Mouse (Mus musculus) heart, embryonic 14.5 days (tissue): ENCODE measurements around the gene Soat1. TPM values are rescaled to one million over a fixed set of nuclear protein-coding genes. Genes with fewer than 3 reads are reported as not detected.
A peak's percentile ranks its signal among the peaks of the same experiment; 100 is the strongest.
"Not testable (repeated sequence)": the region's sequence is repeated elsewhere in the genome, so short reads cannot be mapped to it uniquely, and the experiment has no call there.

ENCODE experiments used
- ATAC-seq: fragments of 200-750 bp; cut with Nextera tagmentation; 2 replicates; pipeline ENCODE4 v1.8.0; 2017; ENCODE audit warnings: low read depth, moderate TSS enrichment; ENCODE audit not compliant: insufficient number of reproducible peaks, insufficient read depth, low FRiP score
- H3K27ac ChIP-seq, 2 experiments: fragments of 200-500 bp in 1 of 2; fragments of 300-500 bp in 1 of 2; sonication (generic) in 1 of 2; replicated peaks in 1 of 2; 2 replicates each; pipeline ENCODE4 v1.5.1; 2012 to 2014; ENCODE audit warnings: low read depth in 2 of 2, low read length in 2 of 2, control low read depth in 1 of 2, mild to moderate bottlenecking in 1 of 2, mixed read lengths in 1 of 2; ENCODE audit not compliant: control insufficient read depth in 1 of 2, insufficient read depth in 1 of 2
- H3K27me3 ChIP-seq: fragments of 300-500 bp; sonication (generic); 2 replicates; pipeline ENCODE4 v1.6.1; 2014; ENCODE audit warnings: mild to moderate bottlenecking, low read length, control low read depth; ENCODE audit not compliant: control insufficient read depth, insufficient read depth
- H3K36me3 ChIP-seq: fragments of 300-500 bp; sonication (generic); 2 replicates; pipeline ENCODE4 v1.6.1; 2014; ENCODE audit warnings: mild to moderate bottlenecking, control low read depth, low read length, mixed read lengths; ENCODE audit not compliant: control insufficient read depth, insufficient read depth
- H3K4me1 ChIP-seq, 2 experiments: fragments of 200-500 bp in 1 of 2; fragments of 300-500 bp in 1 of 2; sonication (generic) in 1 of 2; 2 replicates each; pipeline ENCODE4 v1.6.1; 2012 to 2014; ENCODE audit warnings: low read length in 2 of 2, control low read depth in 1 of 2, mixed read lengths in 1 of 2; ENCODE audit not compliant: control insufficient read depth in 2 of 2, insufficient read depth in 2 of 2
- H3K4me2 ChIP-seq: fragments of 300-500 bp; sonication (generic); 2 replicates; pipeline ENCODE4 v1.6.1; 2014; ENCODE audit warnings: mild to moderate bottlenecking, low read length
- H3K4me3 ChIP-seq, 2 experiments: fragments of 200-500 bp in 1 of 2; fragments of 300-500 bp in 1 of 2; sonication (generic) in 1 of 2; 2 replicates each; pipeline ENCODE4 v1.5.1; 2012 to 2014; ENCODE audit warnings: low read length in 2 of 2, mild to moderate bottlenecking in 2 of 2, control low read depth in 1 of 2, low read depth in 1 of 2, moderate library complexity in 1 of 2; ENCODE audit not compliant: control insufficient read depth in 1 of 2, insufficient read depth in 1 of 2
- H3K9ac ChIP-seq: fragments of 300-500 bp; sonication (generic); 2 replicates; pipeline ENCODE4 v1.6.1; 2014; ENCODE audit warnings: mild to moderate bottlenecking, low read length
- H3K9me3 ChIP-seq: fragments of 300-500 bp; sonication (generic); 2 replicates; pipeline ENCODE4 v1.6.1; 2016; ENCODE audit warnings: low read length, control low read depth; ENCODE audit not compliant: control insufficient read depth
- whole genome bisulfite sequencing: fragments of 180-500 bp; shearing (Covaris S2); extraction: QIAGEN DNeasy Blood & Tissue Kit; methylation state at CpG from one replicate; pipeline ENCODE4 v1.1.7; 2014; 5-methylcytosine and 5-hydroxymethylcytosine counted together
- polyA plus RNA-seq: library from polyadenylated mRNA; unstranded; fragments of >200 nt; fragmentation: Nextera tagmentation; extraction: Ambion mirVana; gene quantifications from 2 replicates; pipeline ENCODE4 v1.2.1, GENCODE M21; 2014

Gene Soat1
- 32.2 and 32.7 TPM in 2 replicates for polyA plus RNA-seq

GRCm38 (mm10) chr1:156473961-156474503, at the start of gene Soat1:
TSS of gene Soat1 (minus strand) at chr1:156474331.
- peak within 1 kb of the TSS; percentile 78 for H3K4me3 ChIP-seq
- WGBS, result under 1% methylated on average over 45 of the region's 46 CpGs
- no peaks in the 10 kb centered on the region for H3K27me3 ChIP-seq
- H3K4me2 ChIP-seq, result peak within 1 kb of the TSS; percentile 74
- ATAC-seq, result peak; percentile 92
- peak within 1 kb of the TSS; percentile 75 to 80 for H3K27ac ChIP-seq
- H3K9me3 ChIP-seq, result 0 out of 2 replicates have a peak, but pooled peaks cover 6% of the 10 kb centered on the region
- H3K4me1 ChIP-seq, result peaks cover 2 to 11% of the 10 kb centered on the region in 2 experiments; a peak in 3 of 4 replicates
- H3K9ac ChIP-seq, result peak within 1 kb of the TSS; percentile 82
- H3K36me3 ChIP-seq, result peaks cover 2% of the 10 kb centered on the region; the same call in 1 of the 2 replicates

- H3K9me3 ChIP-seq, H3K27ac ChIP-seq, ATAC-seq, H3K4me2 ChIP-seq, H3K27me3 ChIP-seq, H3K9ac ChIP-seq, H3K4me1 ChIP-seq, H3K4me3 ChIP-seq, H3K36me3 ChIP-seq: not testable (repeated sequence)
- WGBS, result 87% methylated on average over 21 of the region's 22 CpGs
Observed at GRCm38 (mm10) chr1:156523842-156524241, 49.7 kb upstream of the Soat1 start, which contains the start of gene Gm10031. TSS of gene Gm10031 (plus strand) at chr1:156524012.

- H3K9ac ChIP-seq, result no peak overlapping the region
- H3K4me2 ChIP-seq, result no peak overlapping the region
- H3K36me3 ChIP-seq, result no peaks in the 10 kb centered on the region
- no peaks in the 10 kb centered on the region for H3K4me1 ChIP-seq
- no peak overlapping the region for H3K27ac ChIP-seq
- no peaks in the 10 kb centered on the region for H3K27me3 ChIP-seq
- 75% methylated on average over 15 of the region's 15 CpGs for WGBS
- no peaks in the 10 kb centered on the region for H3K9me3 ChIP-seq
- ATAC-seq, result no peak
- no peak overlapping the region for H3K4me3 ChIP-seq
Observed at GRCm38 (mm10) chr1:156521796-156522517, 47.8 kb upstream of the Soat1 start.

- Histone ChIP-seq H3K27me3 (no peaks in the 10 kb centered on the region), H3K9me3 (no peaks in the 10 kb centered on the region), H3K4me3 (no peak overlapping the region), H3K36me3 (no peaks in the 10 kb centered on the region), H3K9ac (no peak overlapping the region), H3K27ac (no peak overlapping the region), H3K4me1 (no peaks in the 10 kb centered on the region), H3K4me2 (no peak overlapping the region)
- no peak for ATAC-seq
- 69% methylated on average over 3 of the region's 3 CpGs for WGBS
Observed at GRCm38 (mm10) chr1:156520136-156520780, 46.1 kb upstream of the Soat1 start.

GRCm38 (mm10) chr1:156507753-156508152, 33.6 kb upstream of the Soat1 start:
- H3K4me2 ChIP-seq, result no peak overlapping the region
- H3K4me3 ChIP-seq, result no peak overlapping the region
- no peaks in the 10 kb centered on the region for H3K36me3 ChIP-seq
- H3K9me3 ChIP-seq, result 0 out of 2 replicates have a peak, but pooled peaks cover 3% of the 10 kb centered on the region
- 74% methylated on average over 3 of the region's 3 CpGs for WGBS
- ATAC-seq, result no peak
- H3K4me1 ChIP-seq, result no peaks in the 10 kb centered on the region
- no peak overlapping the region for H3K9ac ChIP-seq
- H3K27me3 ChIP-seq, result no peaks in the 10 kb centered on the region
- H3K27ac ChIP-seq, result no peak overlapping the region

- no peak for ATAC-seq
- no peaks in the 10 kb centered on the region for H3K36me3 ChIP-seq
- no peaks in the 10 kb centered on the region for H3K27me3 ChIP-seq
- no peak overlapping the region for H3K9ac ChIP-seq
- H3K4me1 ChIP-seq, result no peaks in the 10 kb centered on the region
- H3K4me3 ChIP-seq, result no peak overlapping the region
- H3K27ac ChIP-seq, result no peak overlapping the region
- WGBS, result 88% methylated on average over 2 of the region's 2 CpGs
- H3K4me2 ChIP-seq, result no peak overlapping the region
- 0 out of 2 replicates have a peak, but pooled peaks cover 3% of the 10 kb centered on the region for H3K9me3 ChIP-seq
Observed at GRCm38 (mm10) chr1:156505901-156506300, 31.8 kb upstream of the Soat1 start.

- Histone ChIP-seq H3K9ac (no peak overlapping the region), H3K4me3 (no peak overlapping the region), H3K27ac (no peak overlapping the region), H3K4me2 (no peak overlapping the region), H3K4me1 (no peaks in the 10 kb centered on the region), H3K27me3 (no peaks in the 10 kb centered on the region), H3K9me3 (0 out of 2 replicates have a peak, but pooled peaks cover 3% of the 10 kb centered on the region), H3K36me3 (no peaks in the 10 kb centered on the region)
- 73% methylated on average over 5 of the region's 5 CpGs for WGBS
- ATAC-seq, result no peak
Observed at GRCm38 (mm10) chr1:156504945-156505523, 30.9 kb upstream of the Soat1 start.
